Mouse (Mus musculus) neural tube, embryonic 11.5 days (tissue): Measurements from ENCODE around the gene Cdk16. TPM values are rescaled to one million over a fixed set of nuclear protein-coding genes. Genes with fewer than 3 reads are reported as not detected.

Experiments used
- ATAC-seq: fragments of 200-750 bp; cut with Nextera tagmentation; 2 replicates; pipeline ENCODE4 v1.8.0; 2017; ENCODE audit warnings: moderate number of reproducible peaks, mild to moderate bottlenecking, moderate TSS enrichment, moderate library complexity; ENCODE audit not compliant: insufficient read depth, low FRiP score, low TSS enrichment
- DNase-seq: peaks from one replicate; pipeline ENCODE4 v3.0.0-alpha.2; 2015; ENCODE audit warnings: low spot score
- H3K27ac ChIP-seq: fragments of 300-500 bp; sonication (generic); 2 replicates; pipeline ENCODE4 v1.5.1; 2014; ENCODE audit warnings: low read depth, mild to moderate bottlenecking, low read length
- H3K27me3 ChIP-seq: fragments of 300-500 bp; sonication (generic); 2 replicates; pipeline ENCODE4 v1.6.1; 2014; ENCODE audit warnings: mild to moderate bottlenecking, low read length, mixed read lengths; ENCODE audit not compliant: control insufficient read depth, insufficient read depth
- H3K36me3 ChIP-seq: fragments of 300-500 bp; sonication (generic); 2 replicates; pipeline ENCODE4 v1.6.1; 2014; ENCODE audit warnings: mild to moderate bottlenecking, low read length, moderate library complexity, mixed read lengths; ENCODE audit not compliant: control insufficient read depth, insufficient read depth
- H3K4me1 ChIP-seq: fragments of 300-500 bp; sonication (generic); 2 replicates; pipeline ENCODE4 v1.6.1; 2014; ENCODE audit warnings: low read length, mixed read lengths; ENCODE audit not compliant: control insufficient read depth, insufficient read depth
- H3K4me2 ChIP-seq: fragments of 300-500 bp; sonication (generic); 2 replicates; pipeline ENCODE4 v1.6.1; 2014; ENCODE audit warnings: low read depth, mild to moderate bottlenecking, moderate library complexity
- H3K4me3 ChIP-seq: fragments of 300-500 bp; sonication (generic); 2 replicates; pipeline ENCODE4 v1.5.1; 2014; ENCODE audit warnings: low read depth, low read length
- H3K9ac ChIP-seq: fragments of 300-500 bp; sonication (generic); 2 replicates; pipeline ENCODE4 v1.6.1; 2014; ENCODE audit warnings: mild to moderate bottlenecking, low read length
- H3K9me3 ChIP-seq: fragments of 300-500 bp; sonication (generic); 2 replicates; pipeline ENCODE4 v1.6.1; 2016; ENCODE audit warnings: low read length; ENCODE audit not compliant: control insufficient read depth
- WGBS: fragments of 180-500 bp; shearing (Covaris S2); extraction: QIAGEN DNeasy Blood & Tissue Kit; methylation state at CpG from one replicate; pipeline ENCODE4 v1.1.7; 2014; 5-methylcytosine and 5-hydroxymethylcytosine counted together
- polyA plus RNA-seq: library from polyadenylated mRNA; unstranded; fragments of >200 nt; fragmentation: Nextera tagmentation; extraction: Ambion mirVana; gene quantifications from 2 replicates; pipeline ENCODE4 v1.2.1, GENCODE M21; 2014

Gene Cdk16
- polyA plus RNA-seq, 1 experiment from 2014 or later: 126 TPM

DNA sequence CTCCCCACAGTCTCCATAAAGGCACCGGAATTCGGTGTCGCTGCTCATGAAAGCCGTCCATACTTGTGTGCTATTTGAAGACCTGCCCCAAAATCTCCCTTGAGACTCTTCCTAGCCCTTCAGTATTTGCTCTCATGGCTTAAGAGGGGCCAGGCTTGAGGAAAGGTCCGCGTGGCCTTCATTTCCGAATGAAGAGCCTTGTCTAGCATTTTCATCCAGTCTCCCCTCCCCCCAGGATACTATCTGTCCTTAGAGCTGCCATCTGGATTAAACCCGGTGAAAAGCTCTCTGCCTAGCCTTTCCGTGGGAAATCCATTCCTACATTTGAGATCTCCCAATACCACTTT lies 24.3 kb upstream of the Cdk16 start:
- H3K27ac ChIP-seq: peak overlapping the region; percentile 60; the same call in 1 of the 2 replicates
- no peak for DNase-seq
- 18% methylated on average over 9 of the region's 9 CpGs for WGBS

DNA sequence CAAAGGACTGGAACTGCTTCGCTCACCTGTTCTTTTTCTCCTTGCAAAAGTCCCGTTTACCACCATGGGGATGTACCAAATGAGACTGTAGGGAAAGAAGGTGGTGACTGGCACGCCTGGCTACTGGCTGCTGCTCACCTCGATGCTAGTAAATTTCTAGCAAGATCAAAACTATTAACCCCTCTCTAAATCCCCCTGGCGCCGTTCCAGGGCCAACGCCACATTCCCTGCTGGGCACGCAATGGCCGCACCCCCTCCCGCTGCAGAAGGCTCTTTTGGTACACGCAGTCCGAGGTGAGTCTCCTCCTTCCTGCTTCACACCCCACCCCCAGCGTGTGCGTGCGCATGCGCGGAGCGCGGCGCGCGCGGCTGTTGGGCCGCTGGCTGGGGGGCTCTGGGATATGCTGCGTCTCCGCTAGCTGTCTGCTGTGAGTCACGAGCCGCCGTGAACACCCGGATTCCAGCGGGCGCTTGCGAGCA lies 354 bp downstream of the Cdk16 start:
- Histone ChIP-seq H3K4me3 (peak overlapping the region; percentile 65), H3K9ac (peak overlapping the region; percentile 83), H3K36me3 (no peaks in the 10 kb centered on the region; the same call in 1 of the 2 replicates), H3K27me3 (no peaks in the 10 kb centered on the region), H3K9me3 (no peaks in the 10 kb centered on the region), H3K4me1 (peaks cover 4% of the 10 kb centered on the region; the same call in 1 of the 2 replicates), H3K27ac (peak overlapping the region; percentile 89), H3K4me2 (peak overlapping the region; percentile 57)
- WGBS: 18% methylated on average over 32 of the region's 33 CpGs
- DNase-seq (peak; percentile 90), ATAC-seq (peak; percentile 91)

More for the DNA sequence above, 24.3 kb upstream of the Cdk16 start:
- Histone ChIP-seq H3K9ac (peak overlapping the region; percentile 79), H3K36me3 (no peaks in the 10 kb centered on the region; the same call in 1 of the 2 replicates), H3K27me3 (no peaks in the 10 kb centered on the region), H3K4me2 (peak overlapping the region; percentile 46), H3K4me1 (peaks cover 3% of the 10 kb centered on the region; the same call in 1 of the 2 replicates), H3K4me3 (peak overlapping the region; percentile 57), H3K9me3 (no peaks in the 10 kb centered on the region)
- ATAC-seq: no peak

DNA sequence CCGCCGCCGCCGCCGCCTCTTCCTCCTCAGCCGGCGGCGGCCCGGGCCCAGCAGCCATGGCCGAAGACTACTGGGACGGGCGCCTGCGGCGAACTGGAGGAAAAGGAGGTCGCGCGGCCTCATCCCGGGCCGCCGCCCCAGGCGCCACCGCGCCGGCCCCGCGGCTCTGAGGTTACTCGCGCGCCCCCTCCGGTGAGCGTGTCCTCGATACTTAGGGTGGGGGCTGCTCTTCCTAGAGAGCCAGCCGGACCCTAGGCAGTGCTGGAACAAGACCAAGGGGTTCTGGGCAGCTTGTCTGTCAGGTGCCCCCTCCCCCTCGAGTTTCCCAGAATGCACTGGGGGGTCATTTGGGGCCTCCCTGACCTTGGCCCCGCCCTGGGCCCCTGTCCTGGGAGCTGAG lies 861 bp downstream of the Cdk16 start:
- ATAC-seq (peak; percentile 63), DNase-seq (peak; percentile 74)
- H3K27me3 ChIP-seq: no peaks in the 10 kb centered on the region
- H3K4me1 ChIP-seq: peaks cover 4% of the 10 kb centered on the region; the same call in 1 of the 2 replicates
- H3K36me3 ChIP-seq: peaks cover under 1% of the 10 kb centered on the region; the same call in 1 of the 2 replicates
- peak overlapping the region; percentile 65 for H3K4me3 ChIP-seq
- H3K9ac ChIP-seq: peak overlapping the region; percentile 83
- no peaks in the 10 kb centered on the region for H3K9me3 ChIP-seq
- peak overlapping the region; percentile 89 for H3K27ac ChIP-seq
- 4% methylated on average over 21 of the region's 35 CpGs for WGBS
- H3K4me2 ChIP-seq: peak overlapping the region; percentile 57

DNA sequence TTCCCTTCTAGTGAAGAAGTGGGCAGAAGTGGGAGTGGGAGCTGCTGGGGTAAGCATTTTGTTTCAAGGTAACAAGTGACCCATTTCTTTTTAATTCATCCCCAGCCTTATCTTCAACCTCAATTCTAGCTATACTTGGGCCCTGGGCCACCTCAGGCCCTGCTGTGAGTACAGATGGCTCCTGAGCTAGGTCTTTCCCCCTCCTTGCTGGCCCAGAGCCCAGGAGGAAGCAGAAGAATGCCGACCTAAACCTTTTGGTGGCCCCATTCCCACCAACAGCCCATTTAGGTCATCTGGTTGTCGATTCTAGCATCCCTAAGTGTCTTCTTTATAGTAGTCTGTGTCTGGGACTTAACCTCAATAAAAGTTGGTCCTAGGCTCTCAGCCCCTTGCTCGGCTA lies 3.8 kb downstream of the Cdk16 start:
- Histone ChIP-seq H3K4me2 (no peak overlapping the region), H3K9ac (no peak overlapping the region), H3K27me3 (no peaks in the 10 kb centered on the region), H3K4me3 (no peak overlapping the region), H3K27ac (no peak overlapping the region), H3K4me1 (peaks cover 4% of the 10 kb centered on the region; the same call in 1 of the 2 replicates), H3K36me3 (peaks cover 4% of the 10 kb centered on the region; the same call in 1 of the 2 replicates), H3K9me3 (no peaks in the 10 kb centered on the region)
- no peak for ATAC-seq
- DNase-seq: no peak
- WGBS: 88% methylated on average over 3 of the region's 3 CpGs

DNA sequence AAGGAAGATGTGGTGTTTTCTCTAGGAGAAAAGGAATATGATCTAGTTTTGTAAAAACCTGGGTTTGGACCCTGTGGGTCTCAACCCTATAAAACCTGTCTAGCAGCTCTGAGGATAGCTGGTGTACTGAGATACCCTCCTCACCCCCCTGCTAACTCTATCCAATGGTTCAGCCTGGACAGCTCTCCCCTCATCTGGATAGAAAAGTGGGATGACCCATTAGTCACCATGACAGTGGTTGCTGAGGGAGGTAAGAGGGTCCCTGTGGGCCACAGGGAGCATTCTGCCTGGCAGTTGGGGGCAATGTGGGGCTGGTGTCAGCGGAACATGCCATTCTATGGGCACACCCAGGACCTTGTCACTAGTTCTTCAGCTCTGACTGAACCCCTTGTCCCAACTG lies 4.9 kb downstream of the Cdk16 start:
- H3K4me1 ChIP-seq: peaks cover 4% of the 10 kb centered on the region; the same call in 1 of the 2 replicates
- no peak overlapping the region for H3K27ac ChIP-seq
- H3K4me3 ChIP-seq: no peak overlapping the region
- H3K4me2 ChIP-seq: no peak overlapping the region
- peaks cover 4% of the 10 kb centered on the region; the same call in 1 of the 2 replicates for H3K36me3 ChIP-seq
- DNase-seq (no peak), ATAC-seq (no peak)
- H3K9ac ChIP-seq: no peak overlapping the region
- no peaks in the 10 kb centered on the region for H3K27me3 ChIP-seq
- WGBS: 62% methylated on average over 1 of the region's 1 CpGs
- no peaks in the 10 kb centered on the region for H3K9me3 ChIP-seq

DNA sequence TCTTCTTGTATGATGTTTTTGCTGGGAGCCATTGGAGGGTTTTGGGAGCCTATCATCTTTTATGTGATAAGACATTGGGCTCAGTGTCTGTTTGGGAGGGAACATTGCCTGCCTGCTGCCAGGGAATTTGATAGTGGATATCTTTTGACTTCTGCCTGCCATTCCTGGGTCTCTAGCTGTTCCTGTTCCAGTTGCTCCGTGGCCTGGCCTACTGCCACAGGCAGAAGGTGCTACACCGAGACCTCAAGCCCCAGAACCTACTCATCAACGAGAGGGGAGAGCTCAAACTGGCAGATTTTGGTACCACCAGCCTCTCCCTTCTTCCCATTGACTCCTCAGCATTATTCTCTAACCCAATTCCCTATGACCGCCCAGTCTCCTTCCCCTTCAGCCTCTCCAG lies 8.1 kb downstream of the Cdk16 start:
- WGBS: 89% methylated on average over 4 of the region's 4 CpGs
- H3K36me3 ChIP-seq: peaks cover 4% of the 10 kb centered on the region; the same call in 1 of the 2 replicates
- H3K4me1 ChIP-seq: no peaks in the 10 kb centered on the region
- H3K27me3 ChIP-seq: no peaks in the 10 kb centered on the region
- H3K4me3 ChIP-seq: no peak overlapping the region
- ATAC-seq: no peak
- no peak overlapping the region for H3K9ac ChIP-seq
- no peak overlapping the region for H3K4me2 ChIP-seq
- H3K9me3 ChIP-seq: no peaks in the 10 kb centered on the region
- no peak for DNase-seq
- H3K27ac ChIP-seq: no peak overlapping the region

DNA sequence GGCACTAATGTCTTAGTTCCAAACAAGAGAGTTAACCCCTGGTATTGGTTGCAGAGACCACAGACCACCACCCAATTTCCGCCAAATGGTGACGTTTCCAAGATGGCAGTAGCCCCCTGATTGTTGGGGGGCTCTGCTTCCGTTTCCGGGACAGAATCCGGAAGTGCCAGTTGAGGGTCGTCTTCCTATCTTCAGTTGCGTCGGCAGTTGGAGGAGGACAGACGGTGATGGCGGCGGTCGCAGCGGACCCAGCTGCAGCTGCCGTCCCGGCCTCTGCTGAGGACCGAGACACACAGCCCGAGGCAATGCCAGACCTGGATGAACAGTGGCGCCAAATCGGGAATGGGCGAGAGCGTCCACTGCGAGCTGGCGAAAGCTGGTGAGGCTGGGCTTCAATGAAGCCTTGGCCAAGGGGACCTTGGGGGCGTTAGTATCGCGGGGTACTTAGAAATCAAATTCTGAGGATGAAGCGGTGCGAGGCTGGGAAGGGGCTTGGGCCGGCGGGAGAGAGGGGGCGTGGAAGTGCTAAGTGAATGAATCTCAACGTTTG lies 16.1 kb downstream of the Cdk16 start, which contains the start of gene Usp11:
Gene Usp11 (plus strand): TSS at position 166 of the 550 bp plus-strand sequence.
- Histone ChIP-seq H3K27me3 (no peaks in the 10 kb centered on the region), H3K9me3 (no peaks in the 10 kb centered on the region), H3K4me1 (no peaks in the 10 kb centered on the region), H3K4me3 (peak within 1 kb of the TSS; percentile 59), H3K9ac (peak within 1 kb of the TSS; percentile 69), H3K27ac (peak within 1 kb of the TSS; percentile 90), H3K36me3 (no peaks in the 10 kb centered on the region), H3K4me2 (peak within 1 kb of the TSS; percentile 35)
- DNase-seq (peak; percentile 63), ATAC-seq (peak; percentile 83)
- 18% methylated on average over 29 of the region's 32 CpGs for WGBS

DNA sequence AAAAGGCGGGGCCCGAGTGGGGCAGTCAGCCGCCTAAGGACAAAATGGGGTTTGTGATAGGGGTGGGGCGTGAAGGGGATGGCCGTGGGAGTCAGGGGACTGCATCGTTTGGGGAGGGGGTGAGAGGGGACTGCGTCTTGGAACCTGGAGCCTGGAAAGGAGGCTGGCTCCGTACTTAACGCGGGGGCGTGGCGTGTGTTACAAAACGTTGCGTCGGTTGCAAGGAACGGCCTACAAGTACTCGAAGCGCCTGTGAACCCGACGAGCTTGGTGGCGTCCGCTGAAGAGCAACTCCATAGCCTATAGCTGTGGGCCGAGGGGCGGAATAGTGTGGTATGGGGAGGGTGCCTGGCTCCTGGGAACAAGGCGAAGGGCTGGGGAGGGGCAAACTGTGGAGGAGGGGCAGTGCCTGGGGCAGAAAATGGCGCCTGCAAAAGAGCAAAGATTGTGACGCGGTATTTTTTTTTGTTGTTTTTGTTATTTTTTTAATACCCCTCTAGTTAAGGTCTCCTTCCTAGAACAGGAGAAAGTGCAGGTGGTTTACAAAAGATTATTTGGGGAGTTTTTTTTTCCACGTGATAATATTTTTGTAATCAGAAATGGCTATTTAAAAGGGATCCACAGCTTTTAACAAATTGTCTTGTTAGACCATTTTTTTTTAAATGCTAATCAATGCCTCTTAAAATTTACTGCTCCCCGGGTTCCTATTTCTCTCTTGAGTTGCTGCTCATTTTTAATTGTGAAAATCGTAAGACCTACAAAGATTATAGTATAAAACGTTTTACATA lies 16.7 kb downstream of the Cdk16 start:
- ATAC-seq (peak; percentile 90), DNase-seq (peak; percentile 83)
- H3K9ac ChIP-seq: peak overlapping the region; percentile 69
- 11% methylated on average over 31 of the region's 32 CpGs for WGBS
- no peaks in the 10 kb centered on the region for H3K9me3 ChIP-seq
- H3K4me3 ChIP-seq: peak overlapping the region; percentile 59
- peak overlapping the region; percentile 90 for H3K27ac ChIP-seq
- peak overlapping the region; percentile 35 for H3K4me2 ChIP-seq
- no peaks in the 10 kb centered on the region for H3K4me1 ChIP-seq
- H3K27me3 ChIP-seq: no peaks in the 10 kb centered on the region
- H3K36me3 ChIP-seq: no peaks in the 10 kb centered on the region
